Mouse (Mus musculus) mouse trophoblast stem cell (cell line): ENCODE results near the gene Wdr6.
"Not testable (repeated sequence)": the region's sequence is repeated elsewhere in the genome, so short reads cannot be mapped to it uniquely, and the experiment has no call there.

Source experiments
- in situ Hi-C, 2 experiments: fragments of 300-500 bp; cut with MseI, MboI; formaldehyde crosslinking; loops; 2 replicates in 1 of 2; 3 replicates in 1 of 2; pipeline ENCODE4 v1.15.1; 2025

Gene Wdr6

DNA sequence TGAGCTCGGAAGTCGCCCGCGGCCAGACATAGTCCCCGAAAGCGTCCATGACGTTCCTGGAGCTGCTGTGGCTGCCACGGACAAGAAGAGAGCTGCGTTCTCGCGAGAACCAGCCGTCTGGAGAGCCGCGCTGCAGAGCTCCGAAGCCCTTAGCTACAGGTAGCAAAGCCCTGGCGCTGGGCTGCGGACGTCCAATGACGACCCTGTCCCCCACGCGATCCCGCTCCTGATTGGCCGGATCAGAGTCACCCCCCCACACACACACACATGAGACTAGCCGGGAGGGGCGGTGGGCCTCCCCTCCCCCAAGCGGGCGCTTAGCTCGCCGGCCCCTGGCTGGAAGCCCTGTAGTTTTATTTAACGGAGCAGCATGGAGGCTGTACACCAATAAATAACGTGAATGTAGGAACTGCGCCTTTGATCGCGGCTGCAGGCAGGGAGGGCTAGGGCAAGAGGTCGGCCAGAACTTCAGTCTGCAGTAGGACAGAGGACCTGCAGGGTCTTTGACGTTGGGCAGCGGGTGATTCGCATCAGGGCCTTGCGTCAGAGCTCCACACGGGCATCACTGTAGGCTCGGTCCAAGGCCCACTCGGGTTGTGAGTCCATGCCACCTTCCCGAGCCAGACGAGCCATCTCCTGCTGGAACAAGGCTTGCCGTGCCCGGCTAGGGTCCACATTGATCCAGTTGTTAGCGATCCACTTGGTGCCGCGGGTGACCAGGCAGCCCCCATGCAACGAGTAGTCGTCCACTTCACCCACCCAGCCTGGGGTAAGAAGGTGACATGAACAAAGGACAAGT lies at the start of gene Wdr6:
TSS of gene Wdr6 (minus strand) at position 195 of the 799 bp plus-strand sequence.
- in situ Hi-C loops = no loop called here

DNA sequence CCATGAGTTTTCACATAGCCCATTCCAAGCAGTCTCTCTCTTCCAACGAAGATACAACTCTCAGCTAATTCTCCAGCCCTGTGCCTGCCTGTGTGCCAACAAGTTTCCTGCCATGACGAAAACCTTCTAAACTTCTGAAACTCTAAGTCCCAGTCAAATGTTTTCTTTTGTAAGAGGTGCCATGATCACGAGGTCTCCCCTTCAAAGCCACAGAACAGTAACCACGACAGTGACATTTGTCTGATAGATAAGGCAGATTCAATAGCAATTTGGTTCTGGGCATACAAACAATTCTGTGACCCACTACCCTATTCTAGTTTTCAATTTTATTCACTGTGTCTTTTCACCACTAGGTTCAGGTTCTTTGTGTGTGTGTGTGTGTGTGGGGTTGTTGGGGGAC lies 49.6 kb upstream of the Wdr6 start:
- in situ Hi-C loops = no loop called here

DNA sequence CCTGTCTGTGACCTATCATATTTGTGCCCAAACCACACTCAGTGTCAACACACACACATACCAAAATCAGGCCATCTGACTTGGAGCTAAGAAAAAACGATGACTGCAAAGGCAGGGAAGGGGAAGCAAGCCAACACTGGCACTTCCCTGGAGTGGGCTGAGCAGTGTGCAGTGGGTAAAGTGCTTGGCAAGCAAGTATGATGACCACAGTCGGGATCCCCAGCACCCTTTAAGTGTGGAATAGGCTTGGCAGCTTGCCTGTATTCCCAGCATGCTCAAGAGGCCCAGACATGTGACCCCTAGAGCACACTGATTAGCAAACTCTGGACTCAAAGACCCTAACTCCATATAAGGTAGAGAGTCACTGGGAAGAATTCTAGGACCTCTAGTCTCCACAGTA lies 48.0 kb upstream of the Wdr6 start:
- in situ Hi-C loops = no loop called here

DNA sequence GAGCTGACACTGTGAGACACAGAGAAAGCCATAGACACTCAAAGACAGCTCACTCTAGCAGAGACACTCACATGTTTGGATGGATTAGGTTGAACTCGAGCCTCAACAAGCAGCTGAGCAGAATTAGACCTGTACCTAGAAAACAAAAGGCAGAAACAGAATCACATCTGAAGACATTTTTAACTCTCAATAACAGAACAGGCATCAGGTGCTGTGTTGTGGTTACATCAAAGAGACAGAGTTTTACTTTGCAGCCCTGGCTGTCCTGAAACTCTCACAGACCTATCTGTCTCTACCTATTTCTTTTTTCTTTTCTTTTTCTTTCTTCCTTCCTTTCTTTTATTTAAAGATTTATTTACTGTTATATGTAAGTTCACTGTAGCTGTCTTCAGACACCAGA lies 38.8 kb upstream of the Wdr6 start:
- in situ Hi-C loops = no loop called here

DNA sequence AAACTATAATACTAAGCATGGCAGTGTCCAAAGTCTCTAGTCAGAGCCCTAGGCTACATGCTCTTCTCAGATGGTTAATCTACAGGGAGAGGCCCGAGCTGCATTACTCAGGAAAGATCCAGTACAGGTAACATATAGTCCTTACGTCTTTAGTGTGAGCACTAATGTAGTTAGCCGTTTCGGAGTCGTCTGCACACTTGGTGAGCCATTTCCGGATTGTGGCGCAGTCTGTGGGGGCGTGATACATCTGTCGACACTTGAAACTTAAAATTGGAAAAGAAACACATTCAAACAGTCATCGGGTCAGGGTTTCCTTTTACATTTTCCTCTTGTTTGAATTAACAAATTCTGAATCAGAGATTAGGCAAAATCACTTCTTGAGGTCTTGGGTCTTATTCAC lies 32.9 kb upstream of the Wdr6 start:
- in situ Hi-C loops = no loop called here

DNA sequence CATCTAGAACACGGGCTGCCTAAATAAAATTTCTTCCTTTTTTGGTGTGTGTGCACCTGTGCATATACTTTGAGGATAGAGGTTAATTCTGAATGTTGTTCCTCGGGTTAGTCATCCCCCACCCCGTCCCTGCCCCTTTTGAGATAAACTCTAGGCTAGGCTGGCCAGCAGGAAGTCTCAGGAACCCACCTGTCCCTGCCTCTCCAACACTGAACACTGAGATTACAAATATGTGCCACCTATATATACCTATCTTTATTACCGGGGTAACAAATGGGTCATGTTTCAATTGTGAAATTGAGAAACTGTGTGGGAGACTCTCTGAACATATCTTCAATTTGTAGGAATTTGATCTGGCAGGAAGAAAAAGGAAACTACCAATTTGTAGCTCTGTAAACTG lies 30.4 kb upstream of the Wdr6 start:
- in situ Hi-C loops = no loop called here

DNA sequence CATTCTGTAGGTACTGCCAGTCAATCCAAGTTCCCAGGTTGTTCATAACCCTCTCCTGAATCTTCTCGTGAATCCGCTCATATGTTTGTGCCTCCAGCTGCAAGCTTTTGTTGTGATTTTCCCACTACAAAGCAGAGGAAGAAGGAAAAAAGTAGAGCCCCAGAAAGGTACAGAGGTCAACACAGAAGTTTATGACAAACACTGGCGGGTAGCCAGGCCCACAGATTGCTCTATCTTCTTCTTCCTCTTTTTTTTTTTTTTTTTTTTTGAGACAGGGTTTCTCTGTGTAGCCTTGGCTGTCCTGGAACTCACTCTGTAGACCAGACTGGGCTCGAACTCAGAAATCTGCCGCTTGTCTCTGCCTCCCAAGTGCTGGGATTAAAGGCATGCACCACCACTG lies 29.4 kb upstream of the Wdr6 start:
- in situ Hi-C loops = not testable (repeated sequence)

DNA sequence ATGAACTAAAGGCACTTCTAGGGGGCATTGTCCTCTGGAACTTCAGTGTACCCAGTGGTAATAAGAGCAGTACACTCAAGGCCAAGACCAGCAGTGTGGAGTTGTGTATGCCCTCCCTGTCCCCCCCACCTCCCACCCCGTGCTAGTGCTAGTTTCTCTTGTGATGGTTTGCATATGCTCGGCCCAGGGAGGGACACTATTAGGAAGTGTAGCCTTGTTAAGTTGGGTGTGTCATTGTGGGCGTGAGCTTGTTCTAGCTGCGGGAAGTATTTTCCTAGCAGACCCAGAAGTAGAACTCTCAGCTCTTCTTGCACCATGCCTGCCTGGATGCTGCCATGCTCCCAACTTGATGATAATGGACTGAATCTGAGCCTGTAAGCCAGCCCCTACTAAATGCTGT lies 23.4 kb upstream of the Wdr6 start:
- in situ Hi-C loops = no loop called here

DNA sequence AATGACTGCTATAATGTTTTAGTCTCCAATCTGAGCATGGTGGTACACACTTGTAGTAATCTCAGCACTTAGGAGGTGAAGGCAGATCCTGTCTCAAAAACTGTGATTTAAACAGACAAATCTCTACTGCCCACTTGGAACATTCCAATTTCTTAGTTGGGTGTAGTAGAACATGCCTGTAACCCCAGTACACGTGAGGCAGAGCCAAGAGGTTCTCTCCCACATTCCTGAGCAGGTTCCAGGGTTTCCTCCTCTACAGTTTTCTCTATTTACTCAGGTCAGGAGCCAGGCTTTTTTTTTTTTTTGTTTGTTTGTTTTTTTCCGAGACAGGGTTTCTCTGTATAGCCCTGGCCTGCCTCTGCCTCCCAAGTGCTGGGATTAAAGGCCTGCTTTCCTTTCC lies 21.5 kb upstream of the Wdr6 start:
- in situ Hi-C loops = no loop called here

DNA sequence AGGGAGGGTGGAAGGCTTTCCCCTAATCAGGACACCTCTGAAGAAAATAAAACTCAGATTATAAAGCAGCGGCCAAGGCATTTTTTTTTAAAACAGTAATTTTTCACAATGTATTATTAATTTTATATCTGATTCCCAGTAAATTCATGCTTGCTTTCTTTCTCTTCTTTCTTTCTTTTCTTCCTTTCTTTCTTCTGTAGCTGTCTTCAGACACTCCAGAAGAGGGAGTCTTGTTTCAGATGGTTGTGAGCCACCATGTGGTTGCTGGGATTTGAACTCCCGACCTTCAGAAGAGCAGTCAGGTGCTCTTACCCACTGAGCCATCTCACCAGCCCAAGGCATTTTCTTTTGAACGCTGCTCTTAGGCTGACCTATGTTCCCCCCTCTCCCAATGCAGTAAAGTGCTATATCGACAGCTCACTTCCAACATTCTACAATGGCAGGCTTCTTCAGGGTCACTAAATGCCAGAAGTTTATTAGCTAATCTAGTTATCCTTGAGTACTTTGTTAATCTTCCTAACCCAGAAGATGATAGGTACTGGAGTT lies 20.6 kb upstream of the Wdr6 start:
- in situ Hi-C loops = no loop called here

DNA sequence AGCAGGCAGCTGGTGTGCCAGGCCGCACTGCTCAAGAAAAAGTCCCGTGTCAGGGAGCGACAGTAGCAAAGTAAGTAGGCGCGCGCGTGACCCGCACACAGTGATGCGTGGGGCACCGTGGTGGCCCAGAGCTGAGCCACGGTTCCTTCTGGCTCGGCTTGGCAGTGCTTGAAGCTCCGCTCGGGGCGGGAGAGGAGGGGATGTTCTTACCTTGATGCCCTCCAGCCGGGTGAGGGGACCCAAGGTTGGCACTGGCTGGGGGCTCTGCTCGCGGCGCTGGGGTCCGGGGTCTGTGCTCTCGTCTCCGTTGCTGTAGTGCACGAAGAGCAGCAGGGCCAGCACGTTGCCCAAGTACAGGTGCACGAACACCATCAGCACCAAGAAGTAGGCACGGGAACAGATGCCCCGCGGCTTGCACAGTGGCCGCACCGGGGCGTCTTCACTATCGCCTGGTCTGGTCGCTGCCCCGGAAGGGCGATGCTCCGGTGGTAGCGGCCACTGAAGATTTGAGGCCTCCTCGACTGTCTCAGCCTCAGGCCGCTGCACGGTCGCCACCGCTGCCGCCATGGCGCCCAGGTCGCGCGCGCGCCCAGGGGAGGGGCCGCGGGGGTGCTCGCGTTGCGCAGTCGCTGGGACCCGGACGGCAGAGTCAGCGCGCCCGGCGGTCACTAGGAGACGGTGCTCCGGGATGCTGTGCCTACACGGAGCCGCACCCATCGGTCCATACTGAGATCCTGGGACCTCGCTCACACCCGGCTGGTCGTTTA lies 18.6 kb upstream of the Wdr6 start, which contains the start of gene P4htm:
TSS of gene P4htm (minus strand) at position 670 of the 767 bp plus-strand sequence.
- in situ Hi-C loops = no loop called here

DNA sequence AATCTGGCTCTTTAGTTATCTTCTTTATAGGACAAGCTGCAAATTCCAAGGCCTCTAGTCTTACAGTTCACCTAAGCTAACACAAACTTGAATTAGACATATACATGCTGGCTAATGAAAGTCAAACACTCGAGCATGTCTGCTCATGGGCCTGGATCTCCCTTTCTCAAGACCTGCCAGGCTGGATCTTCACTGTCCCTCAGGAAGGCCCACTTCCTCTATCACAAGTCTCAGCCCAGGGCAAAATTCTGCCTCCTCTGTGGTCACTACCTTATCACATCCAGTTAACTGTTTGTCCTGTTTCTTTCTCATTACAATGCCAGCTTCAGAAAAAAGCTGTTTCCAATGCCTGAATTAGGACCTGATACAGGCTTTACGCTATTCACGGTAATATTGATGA lies 15.8 kb upstream of the Wdr6 start:
- in situ Hi-C loops = no loop called here

DNA sequence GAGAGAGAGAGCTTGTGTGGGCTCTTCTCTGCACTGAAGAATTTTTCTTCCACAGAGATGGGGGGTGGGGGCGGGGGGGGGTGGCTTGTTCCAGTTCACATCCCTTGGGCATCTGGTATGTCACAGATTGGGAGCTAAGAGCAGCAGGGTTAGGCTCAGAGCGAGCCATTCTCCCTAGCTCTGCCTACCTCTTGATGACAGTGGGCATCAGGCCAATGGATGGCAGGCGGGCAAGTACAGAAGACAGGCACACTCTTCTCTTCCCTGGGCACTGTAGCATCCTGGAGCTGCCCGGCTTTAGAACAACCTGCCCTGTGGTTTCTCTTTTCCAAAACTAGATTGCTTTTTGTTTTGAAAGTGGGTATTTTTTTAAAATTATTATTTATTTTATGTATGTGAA lies 12.9 kb upstream of the Wdr6 start:
- in situ Hi-C loops = no loop called here

DNA sequence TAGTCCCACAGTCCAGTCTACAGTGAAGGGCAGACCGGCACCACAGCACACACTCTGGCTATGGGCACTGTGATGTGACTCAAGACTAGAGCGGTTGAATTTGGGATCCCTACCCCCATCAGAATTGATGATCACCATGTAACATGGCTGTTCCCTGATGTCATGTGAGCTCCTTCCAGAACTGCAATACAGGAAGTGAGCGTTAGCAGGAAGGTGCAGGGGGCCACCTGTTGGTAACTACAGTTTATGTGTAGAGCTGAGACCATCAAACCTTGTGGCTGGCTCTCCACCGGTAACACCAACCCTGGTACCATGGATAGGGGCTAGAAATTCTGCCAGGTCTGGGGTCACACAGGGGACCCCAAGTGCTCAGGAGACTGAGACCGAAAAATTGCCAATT lies 10.7 kb upstream of the Wdr6 start:
- in situ Hi-C loops = no loop called here

DNA sequence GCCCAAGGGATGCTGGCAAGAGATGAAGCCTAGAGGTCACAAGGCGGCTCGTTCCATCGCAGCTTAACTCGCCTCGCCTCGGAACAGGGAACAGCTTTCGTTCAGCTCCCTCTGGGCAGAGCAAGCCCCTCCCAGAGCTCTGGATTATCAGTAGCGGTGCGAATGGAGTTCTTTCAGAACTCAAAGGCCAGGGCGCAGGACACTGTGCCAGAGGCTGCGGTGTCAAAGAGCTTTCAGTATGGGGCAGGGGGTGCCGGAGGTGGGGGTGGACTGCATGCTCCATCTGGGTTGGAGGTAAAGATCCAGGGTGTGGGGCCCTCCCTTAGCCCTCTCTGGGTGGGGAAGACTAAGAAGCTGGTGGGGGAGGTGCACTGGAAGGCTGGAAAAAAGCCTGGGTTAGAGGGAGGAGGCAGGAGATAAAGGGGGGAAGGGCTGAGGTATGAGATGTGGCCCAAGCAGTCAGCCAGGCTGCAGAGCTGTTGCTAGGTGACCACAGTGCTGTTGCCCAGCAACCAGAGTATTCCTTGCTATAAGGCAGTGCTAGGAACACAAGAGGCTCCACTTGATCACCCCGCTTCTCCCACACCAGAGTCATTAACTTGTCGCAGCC lies 9.1 kb upstream of the Wdr6 start:
- in situ Hi-C loops = no loop called here

DNA sequence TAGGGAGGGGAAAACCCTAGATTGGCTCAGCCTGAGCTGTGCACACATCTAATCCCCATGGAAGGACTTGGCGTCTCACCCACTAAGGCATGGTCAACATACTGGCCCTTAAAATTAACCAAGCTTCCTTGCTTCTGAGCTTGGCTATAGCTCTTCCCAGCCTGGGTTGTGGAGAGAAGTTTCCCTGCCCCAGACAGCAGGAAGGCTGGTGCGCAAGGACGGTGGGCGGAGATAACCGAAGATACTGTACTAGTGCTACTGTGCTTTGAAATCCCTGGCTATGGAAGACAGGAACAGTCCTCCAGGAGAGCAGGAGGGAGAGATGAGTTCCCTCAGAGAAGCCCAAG lies 778 bp upstream of the Wdr6 start:
- in situ Hi-C loops = no loop called here

DNA sequence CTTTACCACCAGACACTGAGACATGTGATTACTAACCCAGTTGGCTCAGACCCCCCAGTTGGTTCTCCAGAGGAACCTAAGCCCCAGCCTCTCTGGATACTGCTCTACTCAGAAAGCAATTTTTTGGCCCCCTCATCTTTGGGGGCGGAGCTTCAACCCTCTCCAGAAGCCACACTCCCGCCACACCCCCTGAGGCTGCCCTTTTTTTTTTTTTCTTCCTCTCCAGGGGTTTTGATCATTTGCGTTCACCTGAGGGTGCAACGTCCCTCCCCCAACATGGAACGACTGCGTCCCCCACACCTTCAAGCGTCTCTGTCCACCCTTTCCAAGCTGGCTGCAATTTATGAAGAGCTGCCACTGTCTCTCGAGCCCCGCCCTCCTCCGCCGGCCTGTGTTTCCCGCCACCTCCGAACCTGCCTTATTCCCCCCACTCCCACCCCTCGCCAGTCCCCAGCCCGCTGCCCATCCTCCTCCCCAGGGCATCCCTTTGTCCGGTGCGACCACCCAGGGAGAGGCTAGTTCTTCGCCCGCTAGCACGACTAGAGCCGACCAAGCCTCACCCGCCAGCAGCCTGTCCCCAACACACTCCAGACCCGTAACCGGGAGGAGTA lies 500 bp downstream of the Wdr6 start:
- in situ Hi-C loops = no loop called here

DNA sequence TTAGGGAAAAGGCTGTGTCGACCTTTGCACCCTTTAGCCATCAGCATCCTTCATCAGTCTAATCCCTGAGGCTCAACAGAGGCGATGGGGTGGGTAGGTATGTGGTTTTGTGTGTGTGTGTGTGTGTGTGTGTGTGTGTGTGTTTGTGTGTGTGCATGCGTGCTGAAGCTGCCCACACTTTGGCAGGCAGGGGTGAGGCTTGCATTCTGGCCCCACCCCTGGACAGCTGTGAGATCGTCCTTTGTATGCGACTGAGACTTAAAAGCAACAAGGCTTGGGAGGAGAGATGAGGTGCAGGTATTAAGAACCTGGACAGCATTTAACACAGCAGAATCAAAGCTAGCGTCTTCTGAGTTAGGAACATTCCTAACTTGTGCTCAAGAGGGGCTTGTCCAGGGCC lies 1.5 kb downstream of the Wdr6 start:
- in situ Hi-C loops = no loop called here

DNA sequence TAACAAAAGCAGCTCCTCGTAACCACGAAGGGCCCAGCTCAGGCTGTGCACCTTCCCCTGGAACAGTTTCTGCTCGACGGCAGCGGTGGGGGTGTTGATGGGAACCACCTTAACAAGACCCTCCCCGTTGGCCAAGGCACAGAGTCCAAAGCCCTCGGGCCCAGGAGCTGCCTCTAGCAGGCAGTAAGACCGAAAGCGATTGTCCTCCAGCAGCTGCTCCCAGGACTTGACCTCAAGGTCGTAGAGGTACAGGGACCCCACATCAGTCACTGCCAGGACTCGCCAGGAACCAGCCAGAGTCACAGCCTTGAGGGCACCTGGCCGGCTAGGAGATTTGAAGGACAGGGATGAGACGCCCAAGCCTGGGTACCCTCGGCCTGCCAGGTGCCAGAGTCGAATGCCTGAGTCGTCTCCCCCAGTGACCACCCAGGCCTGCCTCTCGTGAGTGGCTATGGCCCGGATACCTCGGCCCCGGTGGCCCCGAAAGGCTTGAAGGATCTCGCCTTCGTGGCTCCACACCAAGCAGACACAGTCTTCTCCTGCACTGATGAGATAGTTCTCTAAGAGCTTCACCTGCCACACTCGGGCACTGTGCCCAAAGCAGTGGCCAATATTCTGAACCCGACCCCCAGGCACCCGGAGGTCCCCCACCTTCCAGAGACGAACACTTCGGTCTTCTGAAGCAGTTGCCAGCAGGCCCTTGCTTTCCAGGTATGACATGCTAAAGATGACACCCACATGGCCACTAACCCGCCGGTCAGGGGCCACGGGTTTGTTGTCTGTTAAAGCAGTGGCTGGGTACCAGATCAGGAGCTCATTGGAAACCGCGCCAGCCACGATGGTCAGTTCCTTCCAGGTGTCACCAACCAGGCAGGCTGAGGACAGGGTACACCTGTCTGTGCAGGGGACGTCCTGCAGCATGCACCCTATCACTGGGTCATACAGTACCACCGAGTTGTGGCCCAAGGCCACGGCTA lies 2.9 kb downstream of the Wdr6 start:
- in situ Hi-C loops = no loop called here

DNA sequence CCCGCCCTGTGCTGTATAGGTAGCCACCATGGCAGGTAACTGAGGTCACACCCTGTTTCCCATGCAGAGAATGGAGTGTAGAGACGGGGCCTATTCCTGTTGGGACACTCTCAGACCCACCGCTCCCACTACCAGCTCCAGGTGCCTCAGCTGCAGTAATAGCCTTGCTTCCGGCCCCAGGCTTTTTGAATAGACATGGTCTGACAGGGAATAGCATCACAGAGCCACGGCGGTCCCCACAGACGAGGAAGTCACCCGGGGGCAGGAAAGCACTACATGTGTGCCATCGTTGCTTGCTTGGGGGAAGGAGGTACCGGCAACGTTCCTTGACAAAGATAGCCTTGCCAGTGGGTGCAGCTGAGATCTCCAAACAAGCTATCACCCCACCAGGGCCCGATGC lies 3.6 kb downstream of the Wdr6 start:
- in situ Hi-C loops = no loop called here
